Mouse (Mus musculus) adrenal gland, postnatal 36 days (tissue): ENCODE measurements around the gene Vrk1. TPM values are rescaled to one million over a fixed set of nuclear protein-coding genes. Genes with fewer than 3 reads are reported as not detected.

Experiments used
- DNase-seq, 2 experiments: peaks; one replicate each; pipeline ENCODE4 v3.0.0; 2021; ENCODE audit warnings: mixed read lengths in 1 of 2
- total RNA-seq, 2 experiments: library from RNA; stranded (reverse); gene quantifications; 2 replicates each; pipeline ENCODE4 v1.2.3; 2021

The Vrk1 gene
- total RNA-seq, 2 experiments from 2014 or later: 16.1 to 21.6 TPM

DNA sequence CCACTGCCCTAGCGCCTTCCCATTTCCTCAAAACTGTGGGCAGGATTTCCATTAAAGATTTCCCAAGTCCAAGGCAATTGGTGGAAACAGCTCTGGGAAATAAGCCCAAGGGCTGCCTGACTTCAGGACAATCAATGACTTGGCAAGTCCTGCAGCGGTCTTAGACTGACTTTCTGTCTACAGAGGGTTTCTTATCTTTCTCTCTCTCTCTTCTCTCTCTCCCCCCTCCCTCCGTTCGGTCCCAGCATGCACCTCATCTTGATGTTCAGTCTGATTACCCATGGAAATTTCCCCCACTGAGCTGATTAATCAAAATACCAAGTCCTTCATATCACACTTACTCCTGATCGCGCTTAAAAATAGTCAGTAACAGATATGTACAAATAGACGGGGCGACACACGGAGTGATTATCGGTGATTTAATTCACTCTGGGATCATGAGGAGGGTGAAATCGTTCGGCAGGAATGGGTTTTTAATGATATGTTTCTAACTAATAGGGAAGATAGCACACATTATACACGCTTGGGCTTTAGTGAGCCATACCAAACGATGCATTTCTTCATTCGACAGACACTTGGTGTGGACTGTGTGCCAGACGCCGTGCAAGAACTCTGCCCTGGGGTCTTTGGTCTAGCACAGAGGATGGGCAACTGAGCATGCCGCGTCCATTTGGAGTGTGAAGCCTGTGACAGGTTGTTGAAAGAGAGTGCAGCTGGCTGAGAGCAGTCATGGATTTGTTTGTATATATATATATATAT is 12.8 kb upstream of the Vrk1 start:
- no peak for DNase-seq

DNA sequence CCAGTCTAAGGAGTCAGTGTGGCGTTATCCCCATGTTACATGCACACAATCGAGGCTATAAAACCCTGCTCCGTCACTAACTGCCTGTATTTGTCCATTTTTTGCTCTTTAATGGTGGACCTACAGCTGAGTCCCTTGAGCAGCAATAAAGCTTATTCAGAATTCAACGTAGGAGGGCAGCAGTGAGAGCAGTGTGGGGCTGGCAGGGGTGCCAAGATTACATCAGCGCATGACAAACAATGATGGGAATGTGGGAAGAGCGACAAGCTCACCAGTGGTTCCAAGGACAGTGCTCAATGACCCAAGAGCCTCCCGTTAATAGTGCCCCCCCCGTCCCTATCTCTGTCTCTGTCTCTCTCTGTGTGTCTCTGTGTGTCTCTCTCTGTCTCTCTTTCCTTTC is 8.3 kb upstream of the Vrk1 start:
- peak; percentile 71 for DNase-seq

DNA sequence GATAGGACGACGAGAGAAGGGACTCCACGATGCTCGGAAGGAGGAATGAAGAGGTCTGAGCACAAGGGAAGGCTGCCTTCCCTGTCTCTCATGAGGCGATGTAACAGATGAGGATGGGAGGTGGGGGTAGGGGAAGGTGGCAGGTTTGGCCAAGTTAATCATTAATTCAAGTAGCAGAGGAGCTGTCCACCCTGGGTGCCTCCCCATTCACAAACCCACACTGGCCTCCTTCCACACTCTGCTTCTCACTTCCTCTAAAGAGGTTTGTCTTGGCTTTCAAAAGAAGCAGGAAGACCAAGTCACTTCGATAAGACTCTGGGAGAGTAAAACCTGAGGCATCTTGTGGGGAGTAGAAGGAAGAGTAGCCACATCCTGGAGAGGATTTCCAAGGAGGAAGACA is 5.3 kb upstream of the Vrk1 start:
- DNase-seq: no peak

DNA sequence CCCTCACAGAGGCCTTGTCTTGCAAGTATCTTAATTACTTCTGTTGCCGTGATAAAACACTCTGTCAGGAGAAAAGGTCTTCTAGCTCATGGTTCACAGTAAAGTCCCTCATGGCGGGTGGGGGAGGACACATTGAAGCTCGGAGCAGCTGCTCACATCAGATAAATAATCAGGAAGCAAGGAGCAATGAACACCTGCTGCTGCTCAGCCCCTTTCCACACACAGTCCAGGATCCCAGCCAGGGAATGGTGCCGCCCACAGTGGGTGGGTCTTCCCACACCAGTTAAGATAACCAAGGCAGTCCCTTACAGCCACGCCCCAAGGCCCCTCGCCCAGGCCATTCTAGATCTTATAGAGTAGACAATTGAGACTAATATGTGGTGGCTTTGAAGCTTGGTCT is 3.8 kb upstream of the Vrk1 start:
- no peak for DNase-seq

DNA sequence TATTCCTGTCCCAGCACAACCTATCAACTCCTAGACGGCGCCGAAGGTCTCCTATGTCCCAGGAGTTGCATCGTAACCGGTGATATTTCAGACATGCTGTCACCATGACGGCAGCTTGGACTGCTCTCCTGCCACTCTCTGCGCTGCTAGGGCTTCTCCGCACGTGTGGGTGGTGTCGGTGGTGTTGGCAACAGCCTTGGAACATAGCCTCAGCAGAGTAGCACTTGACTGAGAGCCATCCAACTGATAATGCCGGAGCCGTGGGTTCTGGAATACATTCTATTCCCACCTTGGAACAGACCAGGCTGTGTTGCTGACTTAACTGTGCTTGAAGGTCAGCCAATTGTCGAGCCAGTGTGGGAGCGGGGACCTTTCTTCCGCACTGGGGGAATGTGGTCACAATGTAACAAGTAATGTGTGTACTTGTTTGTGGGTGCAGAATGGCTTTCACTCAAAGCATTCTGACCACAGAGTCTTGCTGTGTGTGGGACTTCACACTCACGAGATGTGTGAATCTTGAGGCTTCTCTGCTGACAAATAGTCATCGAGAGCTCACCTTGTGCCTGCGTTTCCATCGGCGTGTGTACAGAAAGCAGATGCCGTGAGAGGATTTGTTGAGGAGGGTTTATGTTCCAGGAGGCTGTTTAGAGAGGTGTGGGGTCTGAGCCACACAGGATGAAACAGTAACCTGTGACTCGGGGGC is 1.5 kb upstream of the Vrk1 start:
- DNase-seq: peak; percentile 53

DNA sequence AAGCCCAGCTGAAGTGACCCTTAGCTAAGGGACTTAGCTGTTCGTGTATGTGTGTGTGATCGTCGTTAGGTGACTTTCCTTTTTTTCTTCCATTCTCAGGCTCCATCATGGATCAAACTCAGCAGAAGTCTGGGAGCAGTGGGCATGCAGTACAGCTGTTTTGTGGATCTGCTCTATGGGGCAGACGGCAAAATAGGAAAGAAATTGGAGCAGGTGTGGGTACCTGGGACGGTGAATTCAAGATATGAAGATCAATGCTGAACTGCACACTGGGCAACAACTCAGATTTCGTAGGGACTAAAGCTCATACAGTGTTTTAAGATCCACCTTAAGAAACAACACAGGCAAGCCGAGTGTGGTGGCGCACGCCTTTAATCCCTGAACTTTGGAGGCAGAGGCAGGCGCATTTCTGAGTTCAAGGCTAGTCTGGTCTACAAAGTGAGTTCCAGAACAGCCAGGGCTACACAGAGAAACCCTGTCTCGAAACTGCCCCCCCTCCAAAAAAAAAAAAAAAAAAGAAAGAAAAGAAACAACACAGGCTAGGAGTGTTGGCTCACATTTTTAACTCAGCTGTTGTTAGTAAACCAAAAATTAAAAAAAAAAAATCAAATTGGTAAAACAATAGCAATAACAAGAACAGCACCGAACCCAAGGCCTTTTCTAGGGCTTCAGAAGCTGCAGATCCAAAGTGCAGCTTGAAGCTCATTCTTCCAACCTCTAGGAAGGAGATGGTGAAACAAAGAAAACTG is 732 bp upstream of the Vrk1 start:
- no peak for DNase-seq

DNA sequence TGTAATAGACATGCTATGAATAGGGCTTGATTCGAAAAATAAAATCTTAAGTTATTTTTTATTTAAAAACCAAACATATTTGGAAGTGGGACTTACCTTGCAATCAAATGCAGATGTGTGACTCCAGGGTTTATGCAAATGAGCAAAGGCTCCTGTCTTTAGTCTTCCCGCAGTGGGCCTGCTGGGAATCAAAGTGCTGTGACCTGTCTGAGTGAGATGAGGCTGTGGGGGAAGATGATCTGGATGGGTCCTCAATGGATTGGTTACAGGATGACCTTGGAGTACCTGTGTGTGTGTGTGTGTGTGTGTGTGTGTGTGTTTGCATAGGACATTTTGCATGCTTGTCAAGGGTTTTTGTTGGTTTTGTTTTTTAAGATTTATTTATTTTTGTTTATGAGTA is 2.1 kb downstream of the Vrk1 start:
- no peak for DNase-seq

DNA sequence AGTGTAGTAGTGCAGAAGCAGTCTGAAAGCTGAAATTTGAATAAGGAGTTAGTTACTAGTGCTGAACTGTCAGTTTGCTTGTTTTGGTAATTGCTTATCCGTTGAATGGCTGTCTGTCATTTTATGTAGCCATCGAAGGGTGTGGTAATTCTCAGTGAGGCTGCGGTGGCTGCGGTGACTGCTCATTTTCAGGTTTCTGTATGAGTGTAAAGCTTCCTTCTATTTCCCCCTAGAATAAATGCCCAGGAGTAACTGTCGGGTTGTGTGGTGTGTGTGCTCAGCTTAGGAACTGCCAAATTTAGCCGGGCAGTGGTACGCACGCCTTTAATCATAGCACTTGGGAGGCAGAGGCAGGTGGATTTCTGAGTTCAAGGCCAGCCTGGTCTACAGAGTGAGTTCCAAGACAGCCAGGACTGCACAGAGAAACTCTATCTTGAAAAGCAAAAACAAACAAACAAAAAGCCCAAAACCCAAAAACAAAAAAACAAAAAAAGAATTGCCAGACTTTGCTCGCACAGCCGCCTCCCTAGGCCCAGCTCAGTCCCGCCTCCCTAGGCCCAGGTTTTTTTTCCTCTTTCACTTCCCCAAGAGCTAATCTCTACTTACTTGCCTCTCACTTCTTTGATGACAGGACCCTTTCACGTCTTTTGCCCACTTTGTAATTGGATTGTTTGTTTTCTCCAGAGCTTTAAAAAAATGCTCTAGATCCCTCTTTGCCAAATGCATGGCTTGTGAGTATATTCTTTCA is 6.4 kb downstream of the Vrk1 start:
- no peak for DNase-seq

DNA sequence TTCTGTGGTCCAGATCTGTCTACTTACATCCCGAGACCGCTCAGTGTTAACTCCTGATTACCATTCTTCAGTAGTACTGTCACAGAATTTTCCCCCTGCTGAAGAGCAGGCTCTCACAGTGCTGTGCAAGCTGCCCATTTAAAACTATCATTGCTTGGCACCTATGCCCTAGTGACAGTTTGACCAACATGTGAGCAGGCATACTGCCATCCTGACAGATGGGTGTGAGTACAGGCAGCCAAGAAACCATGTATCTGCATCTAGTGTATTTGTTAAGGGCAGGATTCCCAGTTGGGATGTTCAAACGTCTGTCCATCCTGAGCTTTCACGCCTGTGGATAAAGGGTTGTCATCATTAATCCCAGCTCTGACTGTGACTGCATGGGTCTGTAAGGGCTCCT is 10.0 kb downstream of the Vrk1 start:
- no peak for DNase-seq

DNA sequence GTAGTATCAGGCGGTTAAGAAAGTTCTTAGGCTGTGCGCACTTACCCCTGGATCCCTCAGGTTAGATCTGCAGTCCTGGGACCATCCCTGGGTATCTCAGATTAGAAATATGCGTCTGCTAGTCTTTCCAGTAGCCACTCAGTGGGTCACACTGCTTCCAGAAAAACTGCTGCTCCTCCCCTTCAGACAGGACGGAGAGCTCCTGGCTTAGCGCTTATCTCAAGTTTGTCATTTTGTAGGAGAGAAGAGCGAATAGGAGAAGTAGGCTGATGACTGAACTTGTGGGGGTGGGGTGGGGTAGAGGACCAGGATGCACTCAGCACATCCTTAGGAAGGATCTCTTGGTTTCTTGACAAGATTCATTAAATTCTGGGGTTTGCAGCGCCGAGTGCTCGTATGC is 13.6 kb downstream of the Vrk1 start:
- no peak for DNase-seq

DNA sequence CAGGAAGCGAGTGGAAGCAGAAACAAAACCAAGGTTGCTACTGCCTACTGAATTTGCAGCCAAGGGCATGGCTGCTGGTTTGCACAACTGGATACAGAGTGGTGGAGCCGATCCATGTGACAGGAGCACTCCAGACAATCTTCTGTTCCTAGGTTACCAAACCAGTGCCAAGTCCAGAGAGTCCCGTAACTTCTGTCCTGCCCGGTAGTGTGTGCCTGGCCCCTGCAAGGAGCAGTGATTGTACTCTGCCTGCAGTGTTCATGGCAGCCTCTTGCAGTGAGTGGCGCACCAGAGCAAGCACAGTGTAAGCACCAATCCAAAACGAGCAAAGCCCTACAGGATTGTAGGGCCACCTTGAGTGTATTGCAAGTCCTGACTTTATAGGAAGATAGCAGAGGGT is 15.4 kb downstream of the Vrk1 start:
- DNase-seq: peak; percentile 32 to 57

DNA sequence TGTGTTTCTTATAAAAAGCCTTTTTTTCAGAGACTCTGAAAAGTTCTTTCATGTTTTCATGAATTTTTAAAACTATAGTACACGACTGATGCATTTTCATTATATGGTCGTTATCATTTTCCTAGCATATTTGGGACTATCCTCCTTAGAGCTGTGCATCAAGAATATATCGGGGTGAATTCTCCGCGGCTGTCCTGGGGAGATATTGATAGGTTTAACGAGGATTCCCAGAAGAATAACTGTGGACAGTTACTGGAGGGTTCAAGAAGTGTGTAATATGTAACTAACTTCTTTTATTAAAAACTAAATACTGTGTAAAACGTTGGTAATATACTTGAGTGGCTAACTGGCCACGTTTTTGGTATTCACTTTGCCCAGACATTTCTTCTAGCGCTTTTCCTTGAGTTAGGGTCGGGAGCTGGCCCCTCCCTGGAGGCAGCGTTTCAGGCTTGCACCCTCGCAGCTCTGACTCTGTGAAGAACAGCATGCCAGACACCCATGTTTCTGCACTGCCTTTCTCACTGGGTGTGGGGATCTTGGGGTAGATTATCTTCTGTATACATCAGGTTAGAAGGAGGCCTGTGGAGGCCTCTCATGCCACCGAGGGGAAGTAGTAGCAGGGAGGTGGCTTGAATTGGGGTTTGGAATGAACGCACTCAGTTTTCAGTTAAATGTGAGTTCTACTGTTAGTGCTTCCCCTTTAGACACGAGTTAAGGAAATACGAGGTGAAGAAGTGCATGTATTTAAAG is 16.5 kb downstream of the Vrk1 start:
- no peak for DNase-seq

DNA sequence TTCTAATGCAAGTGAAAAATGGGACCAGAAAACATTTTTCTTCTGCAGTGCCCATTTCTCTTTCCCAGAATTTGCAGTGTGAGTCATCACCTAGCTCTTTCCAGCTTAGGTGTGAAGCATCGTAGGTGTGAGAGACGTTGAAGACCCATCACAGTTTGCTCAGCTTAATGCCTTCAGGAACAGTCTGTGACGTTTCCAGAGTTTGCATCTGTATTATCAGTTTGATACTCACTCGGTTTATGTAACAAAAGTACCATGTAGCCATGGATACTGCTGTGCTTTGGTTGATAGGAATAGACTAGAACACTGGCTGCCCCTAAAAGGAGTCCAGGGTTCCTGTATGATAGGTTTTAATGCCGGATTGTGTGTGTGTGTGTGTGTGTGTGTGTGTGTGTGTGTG is 17.3 kb downstream of the Vrk1 start:
- no peak for DNase-seq

DNA sequence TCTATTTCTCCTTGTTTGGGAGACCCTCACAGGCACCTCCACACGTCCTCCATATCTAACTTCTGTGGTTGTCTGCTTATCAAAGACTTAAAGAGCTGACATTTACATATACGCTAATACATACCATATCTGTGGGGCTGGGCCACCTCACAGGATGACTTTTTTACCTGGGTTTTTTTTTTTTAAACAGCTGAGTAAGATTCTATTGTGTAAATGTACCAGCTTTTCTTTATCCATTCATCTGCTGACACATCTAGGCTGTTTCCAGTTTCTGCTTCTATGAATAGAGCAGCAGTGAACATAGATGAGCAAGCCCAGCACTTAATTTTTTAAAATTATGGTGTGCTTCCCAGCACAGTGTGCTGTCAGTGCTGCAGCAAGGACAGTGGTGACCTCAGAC is 19.6 kb downstream of the Vrk1 start:
- no peak for DNase-seq

DNA sequence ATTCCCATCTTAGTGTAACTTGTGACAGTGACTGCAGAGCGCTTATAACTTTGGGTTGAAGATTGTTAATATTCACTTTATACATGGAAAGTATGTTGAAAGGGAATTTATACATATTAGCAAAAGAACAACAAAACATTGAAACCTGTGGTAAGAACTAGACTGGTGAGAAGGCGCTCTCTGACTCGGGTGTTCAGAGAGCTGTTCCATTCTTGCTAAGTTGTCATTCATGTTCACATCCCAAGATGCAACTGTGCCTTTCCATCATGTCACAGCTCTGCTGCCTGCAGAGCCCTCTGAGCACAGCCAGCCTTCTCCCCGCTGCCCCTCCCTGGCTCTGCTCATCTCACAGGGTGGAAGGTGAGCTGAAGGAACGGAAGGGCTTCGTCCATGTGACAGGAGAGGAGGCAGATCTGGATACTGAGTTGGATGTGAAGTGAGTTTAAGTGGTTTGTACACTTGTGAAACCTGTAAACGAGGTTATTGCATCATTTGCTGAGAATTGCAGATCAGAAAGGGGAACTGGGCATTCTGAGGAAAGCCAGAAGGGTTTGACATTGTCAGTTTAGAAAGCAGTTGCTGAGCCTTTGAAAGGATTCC is 20.2 kb downstream of the Vrk1 start:
- no peak for DNase-seq

DNA sequence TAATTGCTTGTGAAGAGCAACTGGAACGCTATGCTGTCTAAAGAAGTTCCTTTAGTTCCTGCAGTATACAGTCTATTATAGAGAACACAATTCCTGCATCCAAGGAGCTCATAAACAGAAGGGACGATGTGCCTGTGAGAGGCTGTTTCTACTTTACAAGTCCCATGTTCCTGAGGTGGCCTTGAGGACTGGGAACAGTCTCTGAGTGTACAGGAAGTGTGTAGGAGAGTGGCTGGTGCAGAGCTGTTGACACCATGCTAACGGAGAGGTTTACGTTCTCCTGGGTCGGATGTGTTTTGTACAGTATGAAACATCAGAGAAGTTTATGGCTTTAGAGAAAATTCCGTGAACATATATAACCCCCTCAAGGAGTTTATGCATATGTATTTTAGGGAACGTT is 20.8 kb downstream of the Vrk1 start:
- no peak for DNase-seq

DNA sequence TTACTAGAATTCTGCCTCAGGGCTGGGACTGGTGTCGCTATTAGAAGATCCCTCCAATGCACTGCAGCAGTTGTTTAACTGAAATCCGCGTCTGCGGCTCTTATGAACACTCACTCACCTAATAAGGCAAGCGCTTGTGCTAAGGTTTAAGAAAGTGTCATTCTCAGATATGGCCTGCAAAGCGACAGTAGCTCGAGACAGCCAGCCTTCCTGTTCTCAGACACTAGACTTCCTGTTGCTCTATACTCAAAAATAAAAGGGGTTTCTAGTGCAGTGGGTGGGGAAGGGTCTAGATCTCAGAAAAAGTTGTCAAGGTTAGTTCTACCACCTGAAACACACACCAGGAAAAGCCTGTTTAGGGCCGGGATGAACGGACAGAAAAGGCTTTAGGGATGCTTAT is 21.9 kb downstream of the Vrk1 start:
- DNase-seq: no peak

DNA sequence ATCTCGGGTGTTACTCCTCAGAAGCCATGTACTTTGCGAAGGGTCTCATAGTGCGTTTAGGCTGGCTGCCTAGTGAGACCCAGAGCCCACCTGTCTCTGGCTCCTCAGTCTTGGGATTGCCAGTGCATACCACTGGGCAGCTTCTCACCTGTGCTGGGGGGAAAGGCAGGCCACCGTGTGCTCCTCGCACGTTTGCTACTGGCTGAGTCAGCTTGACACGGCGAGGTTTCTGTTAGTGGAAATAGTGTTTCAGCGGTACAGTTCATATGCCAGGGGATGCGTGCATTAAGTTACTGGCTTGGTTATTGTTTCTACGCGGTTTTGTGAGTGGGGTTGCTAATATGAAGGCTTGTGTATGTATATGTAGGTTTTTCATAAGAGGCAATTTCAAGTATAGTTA is 22.3 kb downstream of the Vrk1 start:
- DNase-seq: no peak

DNA sequence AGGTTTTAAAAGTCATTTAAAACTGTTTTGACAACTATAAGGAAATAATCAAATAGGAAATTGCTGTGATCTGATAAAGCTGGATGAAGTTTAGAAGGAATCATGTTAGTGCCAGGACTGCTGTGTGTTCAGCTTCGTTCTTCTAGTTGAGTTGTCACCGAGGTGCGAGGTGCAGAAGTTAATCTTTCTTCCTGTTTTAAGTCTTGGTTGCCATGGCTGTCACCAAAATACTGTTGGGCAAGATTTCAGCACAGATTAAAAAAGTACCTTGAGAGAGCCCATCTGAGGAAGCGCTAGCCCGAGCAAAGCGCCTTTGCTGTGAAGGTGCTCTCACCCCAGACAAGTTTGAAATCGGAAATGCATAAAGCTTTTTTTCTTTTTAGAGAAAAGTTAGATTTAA is 24.2 kb downstream of the Vrk1 start:
- DNase-seq: no peak

DNA sequence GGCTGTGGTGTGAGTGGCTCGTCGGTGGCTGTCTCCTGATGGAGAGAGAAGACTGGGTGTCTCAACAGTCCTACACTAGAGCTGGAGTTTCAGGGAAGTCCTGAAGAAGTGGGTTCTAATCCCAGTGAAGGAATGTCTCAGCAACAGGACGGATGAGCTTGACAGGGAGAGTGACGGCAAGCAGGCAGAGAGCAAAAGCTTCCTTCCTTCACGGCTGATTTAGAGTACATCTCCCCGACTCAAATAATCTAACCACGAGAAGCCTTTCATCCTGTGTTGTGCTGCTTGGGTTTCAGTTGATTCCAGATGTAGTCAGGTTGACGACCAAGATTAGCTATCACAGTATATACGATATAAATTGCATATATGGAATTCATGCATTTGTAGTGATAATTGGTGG is 24.7 kb downstream of the Vrk1 start:
- no peak for DNase-seq

DNA sequence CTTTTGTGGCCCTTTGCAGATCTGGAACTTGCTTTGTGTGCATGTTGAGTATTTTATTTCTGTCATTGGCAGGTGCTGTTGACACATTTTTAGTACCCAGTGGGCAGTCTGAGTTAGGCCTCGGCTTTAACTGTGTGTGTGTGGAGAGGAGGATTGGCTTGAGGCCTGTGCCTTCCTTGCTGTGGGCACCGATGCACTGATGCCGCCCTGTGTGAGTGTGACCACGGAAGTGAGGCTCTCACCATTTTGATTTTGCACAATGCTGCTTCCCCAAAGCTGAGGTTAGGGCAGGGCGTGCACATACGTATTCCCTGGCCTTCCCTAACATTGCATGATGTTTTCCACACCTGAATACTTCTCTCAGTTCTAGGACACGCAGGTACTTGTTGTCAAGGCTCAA is 30.2 kb downstream of the Vrk1 start:
- DNase-seq: no peak
